Mouse (Mus musculus) liver, embryonic 14.5 days (tissue): ENCODE data around the gene Rgs10. TPM values are rescaled to one million over a fixed set of nuclear protein-coding genes. Genes with fewer than 3 reads are reported as not detected.

Source experiments
- ATAC-seq: fragments of 200-750 bp; cut with Nextera tagmentation; 2 replicates; pipeline ENCODE4 v1.8.0; 2017; ENCODE audit warnings: moderate number of reproducible peaks, mild to moderate bottlenecking, moderate library complexity; ENCODE audit not compliant: insufficient read depth
- DNase-seq, 3 experiments: peaks; one replicate each; pipeline ENCODE4 v3.0.0-alpha.2; 2012 to 2013; ENCODE audit warnings: low read depth in 3 of 3, low spot score in 3 of 3
- H3K27ac ChIP-seq: fragments of 300-500 bp; sonication (generic); 2 replicates; pipeline ENCODE4 v1.5.1; 2014; ENCODE audit warnings: moderate library complexity, mild to moderate bottlenecking, control low read depth, inconsistent platforms
- H3K27me3 ChIP-seq: fragments of 300-500 bp; sonication (generic); 2 replicates; pipeline ENCODE4 v1.6.1; 2014; ENCODE audit warnings: mild to moderate bottlenecking, low read length, moderate library complexity; ENCODE audit not compliant: control insufficient read depth, insufficient read depth
- H3K36me3 ChIP-seq: fragments of 300-500 bp; sonication (generic); replicated peaks from 2 replicates; pipeline ENCODE4 v1.6.1; 2014; ENCODE audit warnings: low read depth; ENCODE audit not compliant: control insufficient read depth, insufficient read depth
- H3K4me1 ChIP-seq, 2 experiments: fragments of 200-500 bp in 1 of 2; fragments of 300-500 bp in 1 of 2; sonication (generic) in 1 of 2; replicated peaks; 2 replicates each; pipeline ENCODE4 v1.6.1; 2012 to 2014; ENCODE audit warnings: antibody characterized with exemption in 1 of 2, inconsistent platforms in 1 of 2, low read length in 1 of 2; ENCODE audit not compliant: control insufficient read depth in 2 of 2, insufficient read depth in 2 of 2
- H3K4me2 ChIP-seq: fragments of 300-500 bp; sonication (generic); 2 replicates; pipeline ENCODE4 v1.6.1; 2014; ENCODE audit warnings: low read depth, mild to moderate bottlenecking, control low read depth, moderate library complexity
- H3K4me3 ChIP-seq, 2 experiments: fragments of 200-500 bp in 1 of 2; fragments of 300-500 bp in 1 of 2; sonication (generic) in 1 of 2; 2 replicates each; pipeline ENCODE4 v1.5.1; 2012 to 2014; ENCODE audit warnings: low read depth in 2 of 2, low read length in 2 of 2, mild to moderate bottlenecking in 2 of 2, control low read depth in 1 of 2, inconsistent platforms in 1 of 2, moderate library complexity in 1 of 2; ENCODE audit not compliant: insufficient read depth in 1 of 2
- H3K9ac ChIP-seq: fragments of 300-500 bp; sonication (generic); replicated peaks from 2 replicates; pipeline ENCODE4 v1.6.1; 2014; ENCODE audit warnings: mild to moderate bottlenecking, control low read depth, moderate library complexity
- H3K9me3 ChIP-seq: fragments of 300-500 bp; sonication (generic); 2 replicates; pipeline ENCODE4 v1.6.1; 2016; ENCODE audit warnings: low read length, mixed read lengths; ENCODE audit not compliant: control insufficient read depth
- CTCF ChIP-seq: IDR thresholded peaks from 2 replicates; pipeline ENCODE4 v1.5.1; 2016; ENCODE audit warnings: antibody characterized with exemption, low read depth, control low read depth
- EP300 ChIP-seq: IDR thresholded peaks from 2 replicates; pipeline ENCODE4 v1.6.1; 2016; ENCODE audit warnings: antibody characterized with exemption, low read depth
- WGBS: fragments of 180-500 bp; shearing (Covaris S2); extraction: QIAGEN DNeasy Blood & Tissue Kit; methylation state at CpG from one replicate; pipeline ENCODE4 v1.1.7; 2014; ENCODE audit not compliant: insufficient replicate concordance; 5-methylcytosine and 5-hydroxymethylcytosine counted together
- polyA plus RNA-seq, 2 experiments: library from polyadenylated mRNA; depleted of rRNA in 1 of 2; stranded (reverse) in 1 of 2; unstranded in 1 of 2; fragments of >200 nt; fragmentation: Nextera tagmentation in 1 of 2; extraction: Ambion mirVana in 1 of 2; gene quantifications; 2 replicates each; pipeline versions ENCODE4 v1.2.1 to v1.2.3; 2012 to 2014

Rgs10 gene
- polyA plus RNA-seq, 2 experiments: 36.3 to 45.8 TPM

GRCm38 (mm10) chr7:128330981-128331380, 87.6 kb downstream of the Rgs10 start:
- H3K9me3 ChIP-seq: no peaks in the 10 kb centered on the region
- H3K4me2 ChIP-seq: no peak overlapping the region
- no peak for ATAC-seq
- H3K4me3 ChIP-seq: no peak overlapping the region
- 69% methylated on average over 9 of the region's 9 CpGs for WGBS
- H3K27me3 ChIP-seq: no peaks in the 10 kb centered on the region; the same call in 1 of the 2 replicates
- H3K9ac ChIP-seq: no peak overlapping the region
- H3K27ac ChIP-seq: no peak overlapping the region
- DNase-seq: no peak
- TF ChIP-seq CTCF (no peak), EP300 (no peak)
- H3K36me3 ChIP-seq: no peaks in the 10 kb centered on the region
- no peaks in the 10 kb centered on the region for H3K4me1 ChIP-seq

GRCm38 (mm10) chr7:128324977-128325376, 93.6 kb downstream of the Rgs10 start:
- Histone ChIP-seq H3K4me3 (no peak overlapping the region), H3K4me1 (0 out of 4 replicates have a peak, but pooled peaks cover 0 to 4% of the 10 kb centered on the region in 2 experiments), H3K9ac (no peak overlapping the region), H3K27ac (no peak overlapping the region), H3K36me3 (no peaks in the 10 kb centered on the region), H3K4me2 (no peak overlapping the region), H3K27me3 (no peaks in the 10 kb centered on the region), H3K9me3 (no peaks in the 10 kb centered on the region)
- no peak for DNase-seq
- TF ChIP-seq EP300 (no peak), CTCF (no peak)
- no peak for ATAC-seq
- WGBS: 59% methylated on average over 1 of the region's 1 CpGs

Other genes with a start within 250 kb of the Rgs10 start
- gene Cox6a2, start 212.4 kb downstream of the Rgs10 start, polyA plus RNA-seq (2012; rRNA removed): 0.37 and 0.54 TPM in 2 replicates
- gene Cox6a2, start 212.4 kb downstream of the Rgs10 start, polyA plus RNA-seq (2014; fragmentation: Nextera tagmentation; extraction: Ambion mirVana): 0.76 and 1.0 TPM in 2 replicates
- gene Armc5, start 181.4 kb downstream of the Rgs10 start, polyA plus RNA-seq (2012; rRNA removed): 5.2 and 6.1 TPM in 2 replicates
- 4.6 and 4.9 TPM in 2 replicates for gene Armc5, start 181.4 kb downstream of the Rgs10 start, polyA plus RNA-seq (2014; fragmentation: Nextera tagmentation; extraction: Ambion mirVana)
- 0.92 and 1.1 TPM in 2 replicates for gene 9130023H24Rik, start 180.7 kb downstream of the Rgs10 start, polyA plus RNA-seq (2012; rRNA removed)
- gene 9130023H24Rik, start 180.7 kb downstream of the Rgs10 start, polyA plus RNA-seq (2014; fragmentation: Nextera tagmentation; extraction: Ambion mirVana): 1.6 and 2.1 TPM in 2 replicates
- 5.0 and 6.0 TPM in 2 replicates for gene Tgfb1i1, start 171.9 kb downstream of the Rgs10 start, polyA plus RNA-seq (2012; rRNA removed)
- gene Tgfb1i1, start 171.9 kb downstream of the Rgs10 start, polyA plus RNA-seq (2014; fragmentation: Nextera tagmentation; extraction: Ambion mirVana): 7.8 and 8.5 TPM in 2 replicates
- gene Slc5a2, start 153.1 kb downstream of the Rgs10 start, polyA plus RNA-seq (2012; rRNA removed): 1.6 and 1.8 TPM in 2 replicates
- 2.9 and 3.1 TPM in 2 replicates for gene Slc5a2, start 153.1 kb downstream of the Rgs10 start, polyA plus RNA-seq (2014; fragmentation: Nextera tagmentation; extraction: Ambion mirVana)
- gene BC017158, start 120.6 kb downstream of the Rgs10 start, polyA plus RNA-seq (2012; rRNA removed): 23.7 and 23.9 TPM in 2 replicates
- 16.9 and 17.7 TPM in 2 replicates for gene BC017158, start 120.6 kb downstream of the Rgs10 start, polyA plus RNA-seq (2014; fragmentation: Nextera tagmentation; extraction: Ambion mirVana)
- gene Tial1, start 43.0 kb upstream of the Rgs10 start, polyA plus RNA-seq (2012; rRNA removed): 32.7 and 55.3 TPM in 2 replicates
- 15.2 and 15.5 TPM in 2 replicates for gene Tial1, start 43.0 kb upstream of the Rgs10 start, polyA plus RNA-seq (2014; fragmentation: Nextera tagmentation; extraction: Ambion mirVana)
- 2.7 and 2.9 TPM in 2 replicates for gene Bag3, start 104.9 kb upstream of the Rgs10 start, polyA plus RNA-seq (2012; rRNA removed)
- 2.6 and 3.0 TPM in 2 replicates for gene Bag3, start 104.9 kb upstream of the Rgs10 start, polyA plus RNA-seq (2014; fragmentation: Nextera tagmentation; extraction: Ambion mirVana)
- gene Inpp5f, start 192.6 kb upstream of the Rgs10 start, polyA plus RNA-seq (2012; rRNA removed): 2.8 and 3.7 TPM in 2 replicates
- gene Inpp5f, start 192.6 kb upstream of the Rgs10 start, polyA plus RNA-seq (2014; fragmentation: Nextera tagmentation; extraction: Ambion mirVana): 7.2 and 7.3 TPM in 2 replicates